Mouse (Mus musculus) heart, adult 2 months (tissue): ENCODE results near the gene Zbtb8os.

ENCODE experiments used
- CTCF ChIP-seq: fragments of 200-600 bp; IDR thresholded peaks from 2 replicates; pipeline ENCODE4 v1.8.1; 2022; ENCODE audit warnings: antibody characterized with exemption, mild to moderate bottlenecking, moderate library complexity
- EP300 ChIP-seq: fragments of 200-500 bp; IDR thresholded peaks from 2 replicates; pipeline ENCODE4 v1.6.1; 2011; ENCODE audit warnings: low read depth, low read length, control low read depth; ENCODE audit not compliant: insufficient read depth
- POLR2A ChIP-seq: fragments of 200-500 bp; IDR thresholded peaks from 2 replicates; pipeline ENCODE4 v1.6.1; 2011; ENCODE audit warnings: mild to moderate bottlenecking, low read depth, low read length, control low read depth; ENCODE audit not compliant: insufficient read depth

- TF ChIP-seq POLR2A (no peak), EP300 (no peak), CTCF (no peak)
These were observed 32.1 kb upstream of the Zbtb8os start for GRCm38 (mm10) chr4:129303401-129303800.
